ENCODE assay signal across 8 mouse cellular contexts in genomic region chr4:147985205-147986132, GRCm38 (mm10). TPM values are rescaled to one million over a fixed set of nuclear protein-coding genes. Genes with fewer than 3 reads are reported as not detected.
DNase-seq lines count a peak whose midpoint lies in the region; ATAC-seq and TF ChIP-seq lines count a peak whose summit lies in the region.

Gene Nppb (plus strand): TSS chr4:147985788.

- DNase-seq in neural tube, embryonic 10.5 days (ENCODE audit: extremely low spot score, low spot score): peak; percentile 40
- peak; percentile 70 for DNase-seq in embryonic facial prominence, embryonic 10.5 days (ENCODE audit: low spot score)
- DNase-seq in kidney, adult 11 months: peak; percentile 25
- DNase-seq in lung, postnatal 25 days (ENCODE audit: low spot score): peak; percentile 4
- DNase-seq in right cerebral cortex, postnatal 14 days: no peak
- DNase-seq in layer of hippocampus, postnatal 10 days (ENCODE audit: low spot score in 2 of 2): no peak
- no peak for DNase-seq in gastrocnemius, adult 2 months

- no peak for ATAC-seq in neural tube, embryonic 15.5 days (ENCODE audit: low FRiP score)

- intact Hi-C loops in gastrocnemius, adult 2 months (cut with DNase I): no loop called here

- TF ChIP-seq CTCF in gastrocnemius, adult 2 months (IDR thresholded peaks at IDR 0.05): no peak

- 38% methylated on average over 20 of the region's 20 CpGs for WGBS in neural tube, embryonic 15.5 days
- WGBS in embryonic facial prominence, embryonic 10.5 days: 26% methylated on average over 20 of the region's 20 CpGs

- no peaks in the 10 kb centered on the region for H3K36me3 ChIP-seq in neural tube, embryonic 15.5 days
- H3K36me3 ChIP-seq in embryonic facial prominence, embryonic 10.5 days (replicated peaks): no peaks in the 10 kb centered on the region

- H3K4me2 ChIP-seq in neural tube, embryonic 15.5 days: no peak within 1 kb of the TSS

- no peak within 1 kb of the TSS for H3K27ac ChIP-seq in neural tube, embryonic 15.5 days (replicated peaks)
- H3K27ac ChIP-seq in embryonic facial prominence, embryonic 10.5 days (replicated peaks): no peak within 1 kb of the TSS
- no peak within 1 kb of the TSS for H3K27ac ChIP-seq in gastrocnemius, adult 2 months

- no peaks in the 10 kb centered on the region for H3K27me3 ChIP-seq in neural tube, embryonic 15.5 days (replicated peaks)
- H3K27me3 ChIP-seq in embryonic facial prominence, embryonic 10.5 days (replicated peaks; ENCODE audit: low read depth, poor library complexity, severe bottlenecking): no peaks in the 10 kb centered on the region

- H3K4me3 ChIP-seq in neural tube, embryonic 15.5 days (replicated peaks): no peak within 1 kb of the TSS
- H3K4me3 ChIP-seq in embryonic facial prominence, embryonic 10.5 days: no peak within 1 kb of the TSS
- no peak within 1 kb of the TSS for H3K4me3 ChIP-seq in gastrocnemius, adult 2 months

- H3K9me3 ChIP-seq in neural tube, embryonic 15.5 days (replicated peaks): no peaks in the 10 kb centered on the region
- no peaks in the 10 kb centered on the region for H3K9me3 ChIP-seq in embryonic facial prominence, embryonic 10.5 days

- H3K4me1 ChIP-seq in neural tube, embryonic 15.5 days: no peaks in the 10 kb centered on the region
- H3K4me1 ChIP-seq in embryonic facial prominence, embryonic 10.5 days: peaks cover 6% of the 10 kb centered on the region; the same call in 1 of the 2 replicates

- H3K9ac ChIP-seq in neural tube, embryonic 15.5 days (replicated peaks): no peak within 1 kb of the TSS

RNA-seq across cellular contexts. Expression of gene Nppb, which starts in this region (rescaled TPM):
- polyA plus RNA-seq in neural tube, embryonic 15.5 days (2015; fragmentation: Nextera tagmentation; extraction: Ambion mirVana): 0.33 TPM in 1 of 2 replicates, not detected in the other
- 0.20 TPM in 1 of 2 replicates, not detected in the other for polyA plus RNA-seq in embryonic facial prominence, embryonic 10.5 days (2016; fragmentation: Nextera tagmentation; extraction: Ambion mirVana)
- total RNA-seq in layer of hippocampus, postnatal 10 days (2021): not detected
- total RNA-seq in gastrocnemius, adult 2 months (2021): not detected

Comparison
In these comparisons a context has a peak if more than half of its experiments do, and no peak if none do; other contexts are left out.
1. Peak in DNase-seq in embryonic facial prominence, embryonic 10.5 days; RNA of the gene not detected or under 1 TPM.
2. DNase-seq: peak in neural tube, embryonic 10.5 days (single experiment), kidney, adult 11 months (single experiment) and lung, postnatal 25 days (single experiment); none in right cerebral cortex, postnatal 14 days (single experiment), layer of hippocampus, postnatal 10 days (0 of 2) and gastrocnemius, adult 2 months (single experiment).